Mouse (Mus musculus) left cerebral cortex, postnatal 10 days (tissue): ENCODE measurements around the gene Fbxl3. TPM values are rescaled to one million over a fixed set of nuclear protein-coding genes. Genes with fewer than 3 reads are reported as not detected.
A peak's percentile ranks its signal among the peaks of the same experiment; 100 is the strongest.

ENCODE experiments used
- DNase-seq, 2 experiments: peaks; one replicate each; pipeline ENCODE4 v3.0.0; 2021 to 2022; ENCODE audit warnings: low spot score in 2 of 2, mixed read lengths in 1 of 2; ENCODE audit errors: extremely low spot score in 1 of 2
- intact Hi-C: fragments of 180-260 bp; cut with DNase I; formaldehyde crosslinking; loops from one replicate; pipeline ENCODE4 v1.15.1; 2025
- total RNA-seq, 2 experiments: library from RNA; stranded (reverse); gene quantifications; 2 replicates each; pipeline ENCODE4 v1.2.3; 2021

Gene Fbxl3
- 10 to 100 TPM; 62.5 to 70.3 TPM for total RNA-seq

GRCm38 (mm10) chr14:103099238-103099933, at the start of gene Fbxl3:
Gene Fbxl3 (minus strand): TSS chr14:103099566.
- DNase-seq, result peak; percentile 56 to 95
- intact Hi-C loops, result loop anchor here (5.0 kb wide), 1 partner anchor 87 kb away; no protein-coding TSS in a partner anchor

GRCm38 (mm10) chr14:103131991-103132390, 32.6 kb upstream of the Fbxl3 start:
- DNase-seq, result peak in 1 of 2 experiments; percentile 57
- intact Hi-C loops, result no loop called here

- intact Hi-C loops, result no loop called here
These were observed 26.4 kb upstream of the Fbxl3 start for GRCm38 (mm10) chr14:103125756-103126155.

GRCm38 (mm10) chr14:103114994-103115670, 15.8 kb upstream of the Fbxl3 start:
- no peak for DNase-seq
- intact Hi-C loops, result no loop called here

More at GRCm38 (mm10) chr14:103125756-103126155, 26.4 kb upstream of the Fbxl3 start:
- no peak for DNase-seq

DNA sequence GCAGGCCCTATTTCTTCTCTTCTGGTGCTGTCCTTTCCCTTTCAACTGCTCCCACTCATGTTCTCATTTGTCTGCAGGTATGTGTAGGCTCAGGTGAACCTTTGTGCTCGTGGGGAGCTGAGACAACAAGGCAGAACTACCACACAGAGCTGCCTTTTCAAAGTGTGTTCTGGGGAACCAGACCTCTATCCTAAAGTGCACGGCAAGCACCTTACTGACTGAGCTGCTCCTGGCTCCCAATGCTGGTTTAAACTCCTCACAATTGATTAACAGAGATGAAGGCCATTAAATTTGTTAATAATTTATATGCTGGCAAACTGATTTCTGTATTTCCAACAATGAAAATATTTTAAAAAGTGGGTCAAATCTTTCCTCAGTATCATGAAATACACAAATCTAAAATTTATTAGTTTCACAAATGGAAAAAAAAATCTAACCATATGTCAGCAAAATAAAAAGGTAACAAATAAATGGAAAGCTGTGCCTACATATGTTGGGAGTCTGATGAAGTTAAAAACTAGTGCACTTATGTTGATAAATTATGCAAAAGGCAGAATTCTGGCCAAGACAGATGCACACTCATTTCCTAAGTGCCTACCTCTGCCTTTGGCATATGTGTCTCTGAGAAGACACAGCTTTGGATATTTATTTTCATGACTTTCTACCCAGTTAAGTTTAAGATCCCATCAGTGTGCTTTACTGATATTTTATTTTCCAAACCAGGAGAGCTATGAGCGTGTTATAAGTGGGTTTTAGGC, 13.4 kb upstream of the Fbxl3 start:
- intact Hi-C loops, result no loop called here
- DNase-seq, result no peak

GRCm38 (mm10) chr14:103109971-103110370, 10.6 kb upstream of the Fbxl3 start:
- intact Hi-C loops, result no loop called here
- DNase-seq, result no peak

DNA sequence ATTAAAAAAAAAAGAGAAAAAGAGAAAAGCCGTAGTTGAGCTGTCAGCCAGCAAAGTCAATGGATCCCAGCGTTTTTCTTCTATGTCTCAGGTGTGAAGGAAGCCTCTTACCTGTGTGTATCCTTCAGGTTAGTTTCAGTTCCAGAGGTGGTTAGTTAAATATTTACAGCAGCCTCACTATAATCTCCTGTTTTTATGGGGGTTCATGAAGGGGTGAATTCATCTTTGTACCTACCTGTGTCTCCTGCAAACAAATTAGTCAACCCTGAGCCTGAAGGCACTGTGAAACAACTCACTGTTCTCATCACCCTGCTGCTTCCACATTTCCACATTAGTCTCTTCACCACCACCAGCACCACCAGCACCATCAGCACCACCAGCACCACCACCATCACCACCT, 6.9 kb upstream of the Fbxl3 start:
- intact Hi-C loops, result no loop called here
- DNase-seq, result no peak

GRCm38 (mm10) chr14:103102731-103103335, 3.5 kb upstream of the Fbxl3 start:
- DNase-seq, result no peak
- intact Hi-C loops, result no loop called here

DNA sequence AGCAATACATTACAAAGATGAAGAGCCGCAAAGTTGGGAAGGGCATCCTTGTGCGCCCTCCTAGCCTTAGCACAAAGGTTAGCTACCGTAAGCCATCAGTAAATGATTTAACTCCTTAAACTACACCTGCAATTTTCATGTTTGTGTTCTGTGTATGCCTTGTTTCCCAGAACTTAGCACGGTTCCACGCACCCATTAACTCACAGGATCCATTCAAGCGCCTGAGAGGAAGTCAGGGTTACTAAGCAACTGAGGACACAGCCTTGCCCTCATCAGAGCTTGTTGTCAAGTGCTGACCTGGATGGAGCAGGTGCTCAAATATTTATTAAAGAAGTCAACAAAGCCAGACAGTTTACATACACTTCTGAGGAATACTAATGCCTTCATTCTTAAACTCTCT, 2.9 kb upstream of the Fbxl3 start:
- DNase-seq, result no peak
- intact Hi-C loops, result no loop called here

GRCm38 (mm10) chr14:103101171-103101570, 1.8 kb upstream of the Fbxl3 start:
- intact Hi-C loops, result no loop called here
- no peak for DNase-seq

DNA sequence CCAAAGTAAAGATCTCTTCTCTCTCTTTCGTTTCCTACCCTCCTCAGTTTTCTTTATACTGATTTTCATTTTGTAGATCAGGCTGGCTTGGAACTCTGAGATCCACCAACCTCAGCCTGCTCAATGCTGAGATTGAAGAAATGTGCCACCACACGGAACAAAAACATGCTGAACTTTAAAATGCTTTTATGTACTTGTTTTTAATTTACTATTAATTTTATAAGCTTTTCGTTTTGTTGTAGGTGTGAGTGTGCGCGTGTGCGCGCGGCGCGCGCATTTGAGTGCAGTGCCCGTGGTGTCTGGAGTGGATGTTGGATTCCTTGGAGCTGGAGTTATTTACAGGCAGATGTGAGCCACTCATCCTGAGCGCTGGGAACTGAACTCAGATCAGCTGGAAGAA, 930 bp upstream of the Fbxl3 start:
- DNase-seq, result no peak
- intact Hi-C loops, result no loop called here

- intact Hi-C loops, result loop anchor here (5.0 kb wide), 1 partner anchor 86 kb away; no protein-coding TSS in a partner anchor
- peak; percentile 50 to 94 for DNase-seq
These were observed 655 bp downstream of the Fbxl3 start for GRCm38 (mm10) chr14:103098587-103099235.

- DNase-seq, result no peak
- intact Hi-C loops, result loop anchor here (5.0 kb wide), 1 partner anchor 86 kb away; no protein-coding TSS in a partner anchor
These were observed 1.2 kb downstream of the Fbxl3 start for GRCm38 (mm10) chr14:103098213-103098586.

DNA sequence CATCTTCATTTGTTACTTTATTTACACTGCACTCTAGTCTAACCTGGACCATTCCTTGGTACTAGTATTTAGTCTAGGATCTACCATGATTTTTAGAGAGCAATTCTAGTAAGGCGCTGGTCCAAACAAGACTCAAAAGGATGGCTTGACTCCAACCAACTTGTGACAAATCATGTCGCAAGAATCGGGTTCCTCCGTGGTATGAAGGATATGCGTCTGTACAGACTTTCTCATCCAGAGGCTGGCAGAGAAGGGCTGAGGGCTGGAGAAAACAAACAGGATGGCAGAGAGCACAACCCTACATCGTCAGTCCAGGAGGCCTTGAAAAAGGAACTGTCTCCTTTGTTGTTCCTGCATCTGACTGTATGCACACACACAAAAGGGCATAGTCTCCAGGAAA, 2.7 kb downstream of the Fbxl3 start:
- intact Hi-C loops, result loop anchor here (5.0 kb wide), 1 partner anchor 84 kb away; no protein-coding TSS in a partner anchor
- no peak for DNase-seq

- no peak for DNase-seq
- intact Hi-C loops, result loop anchor here (5.0 kb wide), 1 partner anchor 84 kb away; no protein-coding TSS in a partner anchor
These were observed 3.5 kb downstream of the Fbxl3 start for GRCm38 (mm10) chr14:103095826-103096225.

DNA sequence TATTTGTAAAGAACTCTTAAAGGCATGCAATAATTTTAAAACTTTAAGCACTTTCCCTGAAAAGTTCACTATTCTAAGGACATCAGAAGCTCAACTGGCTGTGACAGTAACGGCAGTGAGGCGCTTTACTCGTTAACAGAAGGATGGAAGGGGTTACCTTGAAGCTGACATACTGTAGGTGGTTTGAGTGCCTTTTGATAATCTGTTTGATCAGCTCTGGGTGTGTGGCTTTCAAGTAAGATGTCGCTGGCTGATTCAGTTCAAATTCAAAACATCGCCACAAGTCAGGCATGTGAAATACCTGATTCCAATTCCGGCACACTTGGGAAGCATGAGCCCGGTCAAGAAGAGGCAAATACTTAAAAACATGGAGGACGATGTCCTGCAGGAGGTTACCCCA, 4.3 kb downstream of the Fbxl3 start:
- DNase-seq, result no peak
- intact Hi-C loops, result loop anchor here (5.0 kb wide), 1 partner anchor 83 kb away; no protein-coding TSS in a partner anchor

DNA sequence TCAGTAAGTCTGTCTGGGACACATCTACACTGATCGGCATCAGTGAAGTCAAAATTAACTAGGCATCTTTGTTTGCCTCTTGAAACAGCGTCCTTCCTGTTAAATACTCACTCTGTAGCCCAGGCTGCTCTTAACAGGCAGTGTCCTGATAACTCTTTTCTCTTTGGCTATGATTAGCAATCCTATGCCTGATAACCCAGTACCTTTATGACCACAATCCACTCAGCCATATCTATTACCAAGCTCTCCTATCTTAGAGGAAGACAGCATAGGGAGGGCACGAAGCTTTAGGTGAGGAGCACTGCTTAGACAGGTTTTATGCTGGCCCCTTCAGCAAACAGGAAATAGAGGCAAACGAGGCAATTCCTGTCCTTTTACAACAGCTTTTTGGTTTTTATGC, 5.7 kb downstream of the Fbxl3 start:
- intact Hi-C loops, result no loop called here
- DNase-seq, result no peak

- intact Hi-C loops, result no loop called here
These were observed 6.1 kb downstream of the Fbxl3 start for GRCm38 (mm10) chr14:103093236-103093635.

DNA sequence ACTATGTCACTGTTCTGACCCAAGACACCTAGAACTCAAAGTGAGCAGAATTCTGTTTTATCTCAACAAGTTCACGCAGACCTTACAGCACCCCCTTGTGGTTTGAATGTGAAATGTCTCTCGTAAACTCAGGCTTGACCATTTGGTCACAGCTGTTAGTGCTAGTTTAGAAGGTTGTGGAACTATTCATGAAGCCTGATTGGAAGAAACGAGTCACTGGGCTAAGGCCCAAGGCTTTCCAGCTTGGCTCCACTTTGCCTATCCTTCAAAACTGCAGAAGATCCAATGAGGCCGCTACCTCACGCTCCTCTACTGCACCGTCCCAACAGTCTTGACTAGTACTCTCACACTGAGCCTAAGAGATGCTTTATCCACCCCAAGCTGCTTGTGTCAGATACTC, 10.7 kb downstream of the Fbxl3 start:
- DNase-seq, result peak in 1 of 2 experiments; percentile 42
- intact Hi-C loops, result no loop called here

More at GRCm38 (mm10) chr14:103093236-103093635, 6.1 kb downstream of the Fbxl3 start:
- no peak for DNase-seq
